Mouse (Mus musculus) brain, embryonic 14.5 days (tissue): ENCODE measurements around the gene Aqp5. TPM values are rescaled to one million over a fixed set of nuclear protein-coding genes. Genes with fewer than 3 reads are reported as not detected.

ENCODE experiments used
- DNase-seq: peaks from one replicate; pipeline ENCODE4 v3.0.0-alpha.2; 2011; ENCODE audit warnings: low read depth
- CTCF ChIP-seq: fragments of 200-500 bp; IDR thresholded peaks from 2 replicates; pipeline ENCODE4 v1.5.1; 2012; ENCODE audit warnings: inconsistent platforms, mild to moderate bottlenecking, moderate library complexity, borderline replicate concordance; ENCODE audit not compliant: insufficient read depth, insufficient read length; ENCODE audit errors: extremely low read depth
- POLR2A ChIP-seq: fragments of 200-500 bp; IDR thresholded peaks from 2 replicates; pipeline ENCODE4 v1.6.1; 2012; ENCODE audit warnings: mild to moderate bottlenecking, inconsistent platforms, borderline replicate concordance; ENCODE audit not compliant: poor library complexity, insufficient read depth, insufficient read length, severe bottlenecking; ENCODE audit errors: extremely low read depth
- polyA plus RNA-seq: library from polyadenylated mRNA; depleted of rRNA; stranded (reverse); fragments of >200 nt; gene quantifications from 2 replicates; pipeline ENCODE4 v1.2.3, GENCODE M21; 2012

Gene Aqp5
- polyA plus RNA-seq, 1 experiment, result 1.7 TPM

DNA sequence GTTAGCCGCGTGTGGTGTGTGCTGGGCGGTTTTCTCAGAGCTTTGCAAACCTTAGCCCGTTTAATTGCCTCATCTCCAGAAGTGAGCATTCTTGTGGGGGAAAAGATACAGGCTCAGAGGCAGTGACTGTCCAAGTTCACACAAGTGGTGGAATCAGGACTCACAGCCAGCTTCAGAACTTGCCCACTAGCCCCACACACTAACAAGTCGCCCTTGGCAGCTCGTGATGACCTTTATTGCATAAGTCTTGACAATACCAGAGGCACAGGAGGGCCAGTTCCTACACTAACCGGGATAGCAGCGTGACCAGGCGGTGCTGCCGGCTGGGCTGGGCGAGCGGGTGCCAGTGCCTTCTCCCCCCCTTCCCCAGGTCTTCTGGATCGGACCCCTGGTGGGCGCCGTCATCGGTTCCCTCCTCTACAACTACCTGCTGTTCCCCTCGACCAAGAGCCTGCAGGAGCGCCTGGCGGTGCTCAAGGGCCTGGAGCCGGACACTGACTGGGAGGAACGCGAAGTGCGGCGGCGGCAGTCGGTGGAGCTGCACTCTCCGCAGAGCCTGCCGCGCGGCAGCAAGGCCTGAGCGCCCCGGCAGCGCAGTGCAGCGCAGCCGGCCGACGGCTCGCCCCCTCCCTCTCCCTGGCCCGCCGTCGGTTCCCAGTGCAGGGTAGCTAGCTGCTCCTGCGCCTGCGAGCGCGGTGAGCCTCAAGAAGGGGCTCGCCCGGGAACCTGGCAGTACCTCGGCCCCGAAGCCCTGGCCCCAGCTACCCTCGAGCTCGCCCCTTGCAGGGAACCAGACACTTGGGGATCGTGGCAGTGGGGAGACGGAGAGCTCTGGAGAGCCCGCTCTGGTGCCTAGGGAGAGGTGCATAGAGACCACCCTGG is 6.9 kb upstream of the Aqp5 start:
- TF ChIP-seq CTCF, result no peak
- peak; percentile 59 for DNase-seq

GRCm38 (mm10) chr15:99584407-99585202 is 6.0 kb upstream of the Aqp5 start:
- TF ChIP-seq POLR2A (no peak), CTCF (no peak)
- DNase-seq, result no peak

- no peak for TF ChIP-seq CTCF
- TF ChIP-seq POLR2A, result no peak
- no peak for DNase-seq
Observed at GRCm38 (mm10) chr15:99585741-99586140, 4.8 kb upstream of the Aqp5 start.

DNA sequence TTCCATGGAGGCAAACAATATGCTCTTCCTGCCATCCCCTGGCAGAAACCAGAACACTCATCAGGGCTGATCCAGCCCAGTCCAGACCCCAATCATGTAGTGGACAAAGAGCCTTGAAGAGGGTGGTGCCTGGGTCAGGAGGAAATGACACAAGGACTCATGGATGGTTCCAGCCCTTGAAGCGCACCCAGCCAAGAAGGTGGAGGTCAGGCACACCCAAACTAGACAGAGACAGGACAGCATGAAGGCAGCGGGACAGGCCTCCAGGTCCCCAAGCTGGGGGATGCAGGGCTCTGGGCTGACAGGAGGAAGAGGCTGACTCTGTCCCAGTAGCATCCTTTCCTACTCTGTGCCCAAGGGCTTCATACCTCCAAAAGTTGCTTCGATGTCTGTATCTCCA is 4.1 kb upstream of the Aqp5 start:
- DNase-seq, result no peak
- TF ChIP-seq POLR2A (no peak), CTCF (no peak)

- DNase-seq, result no peak
- TF ChIP-seq CTCF (no peak), POLR2A (no peak)
Observed at GRCm38 (mm10) chr15:99589237-99589636, 1.3 kb upstream of the Aqp5 start.

- DNase-seq, result no peak
- TF ChIP-seq CTCF (no peak), POLR2A (no peak)
Observed at GRCm38 (mm10) chr15:99589704-99590103, 878 bp upstream of the Aqp5 start.

DNA sequence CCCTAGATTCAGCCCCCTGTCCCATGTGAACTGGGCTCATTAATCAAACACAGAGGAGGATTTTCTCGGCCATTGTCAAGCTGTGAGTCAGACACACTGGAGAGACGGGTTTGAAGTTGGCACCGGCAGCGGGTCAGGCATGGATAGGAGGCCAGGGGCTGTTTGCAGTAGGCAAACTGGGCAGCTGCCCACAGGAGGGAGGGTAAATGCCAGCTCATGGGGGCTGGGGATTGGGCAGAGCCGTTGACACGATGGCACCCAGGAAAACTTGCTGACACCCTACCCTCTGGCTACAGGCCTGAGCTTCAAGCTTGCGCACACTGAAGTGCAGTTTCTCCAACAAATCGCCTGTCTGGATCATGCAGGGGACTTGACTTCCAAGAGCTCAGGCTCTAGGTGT is 1.6 kb downstream of the Aqp5 start:
- no peak for TF ChIP-seq POLR2A
- TF ChIP-seq CTCF, result no peak
- DNase-seq, result no peak

DNA sequence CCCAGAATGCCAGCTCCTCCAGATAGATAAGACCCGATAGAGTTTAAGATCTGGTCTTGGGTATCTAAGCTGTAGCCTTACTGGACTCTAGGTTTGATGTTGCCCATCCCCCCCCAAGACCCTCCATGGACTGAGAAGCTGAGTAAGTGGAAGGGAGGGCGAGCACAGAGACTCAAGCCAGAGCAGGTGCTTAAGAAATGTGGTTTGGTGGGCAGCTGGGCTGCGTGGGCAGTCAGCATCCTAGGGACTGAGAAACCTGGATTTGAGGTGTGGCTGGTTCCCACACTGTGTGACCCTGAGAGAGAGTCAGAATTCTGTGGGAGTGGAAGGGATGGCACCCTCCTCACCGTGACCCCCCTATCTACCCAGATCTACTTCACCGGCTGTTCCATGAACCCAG is 2.3 kb downstream of the Aqp5 start:
- no peak for DNase-seq
- no peak for TF ChIP-seq CTCF
- TF ChIP-seq POLR2A, result no peak

DNA sequence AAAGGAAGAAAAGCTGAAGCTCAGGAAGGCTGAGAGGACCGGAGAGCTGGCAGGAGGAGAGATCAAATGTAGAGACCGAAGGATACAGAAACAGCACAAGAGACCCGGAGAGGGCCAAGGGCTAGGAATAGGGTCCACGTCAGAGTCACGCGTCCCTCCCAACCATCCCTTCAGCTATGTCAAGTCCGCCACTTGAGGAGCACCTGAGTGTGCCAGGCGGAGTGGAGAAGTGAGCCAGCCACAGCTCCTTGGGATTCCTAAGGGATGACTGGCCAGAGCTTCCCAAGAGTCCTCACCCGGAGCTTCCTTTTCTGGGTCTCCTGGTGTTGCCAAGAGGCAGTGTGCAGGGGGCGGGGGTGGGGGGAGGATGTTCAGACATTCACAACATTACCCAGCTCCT is 4.4 kb downstream of the Aqp5 start:
- no peak for TF ChIP-seq POLR2A
- no peak for TF ChIP-seq CTCF
- DNase-seq, result no peak

DNA sequence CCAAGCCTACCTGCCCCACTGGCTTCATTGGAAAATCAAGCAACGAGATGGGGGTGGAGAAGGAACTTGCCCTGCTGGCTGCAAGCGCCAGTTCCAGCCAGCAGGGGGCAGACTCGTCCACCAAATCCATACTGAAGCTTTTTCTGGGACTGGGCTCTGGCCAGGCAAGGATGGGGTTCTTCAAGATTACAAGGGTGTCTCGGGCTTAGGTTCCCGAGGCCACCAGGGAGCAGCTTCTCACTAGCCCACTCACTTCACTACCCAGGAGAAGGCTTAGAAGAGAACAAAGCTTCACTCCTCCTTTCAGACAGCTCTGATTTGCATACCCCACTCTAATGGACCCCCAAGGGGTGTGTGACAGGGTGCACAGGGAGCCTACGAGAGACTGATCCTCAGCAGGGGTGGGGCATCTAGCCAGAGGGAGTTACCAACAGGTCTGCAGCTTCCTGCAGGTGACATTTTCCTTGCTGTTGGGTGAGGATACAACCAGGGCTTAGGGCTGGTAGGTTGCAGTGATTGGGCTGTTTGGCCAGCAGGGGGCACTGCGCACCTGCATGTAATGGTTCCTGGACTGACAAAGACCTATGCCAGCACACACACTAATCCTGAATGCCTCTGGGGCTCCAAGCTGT is 5.6 kb downstream of the Aqp5 start:
- peak; percentile 95 for DNase-seq
- TF ChIP-seq CTCF (peak; percentile 99), POLR2A (no peak)

DNA sequence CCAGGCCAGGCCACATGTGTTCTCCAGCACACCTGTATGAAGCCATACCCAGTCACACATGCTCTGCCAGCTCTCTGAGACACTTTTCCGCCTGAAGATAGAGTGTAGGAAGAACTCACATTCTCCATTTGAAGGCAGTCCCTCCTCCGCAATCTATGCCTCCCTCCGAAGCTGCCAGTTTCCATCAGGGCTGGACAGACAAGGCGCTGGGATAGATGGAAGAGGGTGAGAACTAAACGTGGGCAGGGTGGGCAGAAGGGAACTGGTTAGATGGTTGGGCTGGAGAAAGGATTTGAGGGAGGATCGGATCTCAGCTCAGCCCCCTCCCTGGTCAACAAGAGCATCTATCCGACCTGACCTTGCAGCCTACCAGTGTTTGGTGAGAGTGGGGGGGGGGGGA is 6.3 kb downstream of the Aqp5 start:
- no peak for DNase-seq
- no peak for TF ChIP-seq CTCF
- TF ChIP-seq POLR2A, result no peak

DNA sequence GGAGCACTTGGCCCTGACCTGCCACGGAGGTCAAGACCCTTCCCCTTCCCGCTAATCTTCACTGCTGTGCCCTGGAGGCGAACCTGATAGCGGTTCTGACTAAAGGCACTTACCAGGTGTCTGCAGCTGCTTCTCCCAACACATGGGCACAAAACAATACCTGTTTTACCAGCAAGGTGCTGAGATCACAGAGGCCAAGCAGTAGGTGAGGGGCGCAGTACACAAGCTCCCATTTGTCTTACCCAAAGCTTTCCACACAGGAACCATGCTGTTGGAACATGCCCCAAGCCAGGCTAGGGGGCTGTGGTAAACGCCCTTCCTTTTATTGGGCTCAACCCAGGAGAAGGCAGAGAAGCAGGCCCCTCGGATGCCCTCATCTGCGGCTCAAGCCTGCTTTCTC is 7.0 kb downstream of the Aqp5 start:
- TF ChIP-seq CTCF, result no peak
- TF ChIP-seq POLR2A, result no peak

More for the DNA sequence above, 7.0 kb downstream of the Aqp5 start:
- no peak for DNase-seq
